Mouse (Mus musculus): ENCODE measurements around the gene Gm960.

DNA sequence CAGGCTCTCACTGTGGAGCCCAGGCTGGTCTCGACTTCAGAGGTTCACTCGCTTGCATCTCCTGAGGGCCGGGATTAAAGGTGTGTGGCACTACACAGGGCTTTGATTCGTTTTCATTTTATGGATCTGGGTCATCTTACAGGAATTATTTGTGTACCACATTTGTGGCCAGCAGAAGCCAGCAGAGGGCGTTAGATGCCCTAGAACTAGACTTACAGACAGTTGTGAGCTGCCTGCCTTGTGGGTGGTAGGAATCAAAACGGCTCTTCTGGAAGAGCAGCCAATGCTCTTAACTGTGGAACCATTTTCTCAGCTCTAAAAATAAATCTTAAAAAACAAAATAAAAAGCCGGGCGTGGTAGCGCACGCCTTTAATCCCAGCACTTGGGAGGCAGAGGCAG is 54.2 kb downstream of the Gm960 start:
- TF ChIP-seq EP300 (IDR thresholded peaks at IDR 0.05; ENCODE audit: low read depth) (no peak), CTCF (IDR thresholded peaks at IDR 0.05; ENCODE audit: low read depth) (peak; percentile 51)

All from liver, embryonic 14.5 days (tissue).